Mouse (Mus musculus) gastrocnemius, adult 8-10 months (tissue): ENCODE results near the gene Ptpn22. TPM values are rescaled to one million over a fixed set of nuclear protein-coding genes. Genes with fewer than 3 reads are reported as not detected.

Experiments
- DNase-seq, 2 experiments: peaks; one replicate each; pipeline ENCODE4 v3.0.0; 2022; ENCODE audit warnings: low spot score in 2 of 2
- total RNA-seq, 4 experiments: library from RNA; stranded (reverse); gene quantifications; 2 replicates each; pipeline ENCODE4 v1.2.4; 2022

Ptpn22 gene
- total RNA-seq, 4 experiments from 2014 or later = 0.27 to 0.83 (median 0.39) TPM; not detected in 1

- no peak for DNase-seq
These were observed 2.4 kb upstream of the Ptpn22 start for GRCm38 (mm10) chr3:103857036-103857805.

- no peak for DNase-seq
These were observed 1.5 kb upstream of the Ptpn22 start for GRCm38 (mm10) chr3:103857977-103858563.

GRCm38 (mm10) chr3:103859851-103860391 lies 326 bp downstream of the Ptpn22 start:
- DNase-seq = no peak

GRCm38 (mm10) chr3:103862721-103863220 lies 3.2 kb downstream of the Ptpn22 start:
- no peak for DNase-seq

GRCm38 (mm10) chr3:103864200-103864599 lies 4.6 kb downstream of the Ptpn22 start:
- DNase-seq = no peak

- DNase-seq = no peak
These were observed 7.9 kb downstream of the Ptpn22 start for GRCm38 (mm10) chr3:103867424-103867971.

- no peak for DNase-seq
These were observed 8.4 kb downstream of the Ptpn22 start for GRCm38 (mm10) chr3:103868008-103868407.

- no peak for DNase-seq
These were observed 13.1 kb downstream of the Ptpn22 start for GRCm38 (mm10) chr3:103872663-103873098.

GRCm38 (mm10) chr3:103874329-103874728 lies 14.7 kb downstream of the Ptpn22 start:
- no peak for DNase-seq

- no peak for DNase-seq
These were observed 26.4 kb downstream of the Ptpn22 start for GRCm38 (mm10) chr3:103885946-103886345.

GRCm38 (mm10) chr3:103887581-103887980 lies 28.0 kb downstream of the Ptpn22 start:
- no peak for DNase-seq

GRCm38 (mm10) chr3:103893374-103893773 lies 33.8 kb downstream of the Ptpn22 start:
- no peak for DNase-seq

GRCm38 (mm10) chr3:103904705-103905104 lies 45.1 kb downstream of the Ptpn22 start:
- DNase-seq = no peak

- DNase-seq = no peak
These were observed 47.9 kb downstream of the Ptpn22 start for GRCm38 (mm10) chr3:103907335-103908030.

- DNase-seq = no peak
These were observed 49.2 kb downstream of the Ptpn22 start for GRCm38 (mm10) chr3:103908781-103909180.

GRCm38 (mm10) chr3:103913451-103913961 lies 53.9 kb downstream of the Ptpn22 start:
- no peak for DNase-seq

- peak; percentile 92 to 95 for DNase-seq
These were observed 54.5 kb downstream of the Ptpn22 start, which contains the start of gene Rsbn1 for GRCm38 (mm10) chr3:103914010-103914669. TSS of gene Rsbn1 (plus strand) at chr3:103914120.

GRCm38 (mm10) chr3:103914732-103915508 lies 55.3 kb downstream of the Ptpn22 start:
- peak; percentile 16 to 24 for DNase-seq

- DNase-seq = no peak
These were observed 55.9 kb downstream of the Ptpn22 start for GRCm38 (mm10) chr3:103915509-103915896.
